Mouse (Mus musculus) layer of hippocampus, adult 2 months (tissue): ENCODE results near the gene Baz2b. TPM values are rescaled to one million over a fixed set of nuclear protein-coding genes. Genes with fewer than 3 reads are reported as not detected.
A peak's percentile ranks its signal among the peaks of the same experiment; 100 is the strongest.
"Not testable (repeated sequence)": the region's sequence is repeated elsewhere in the genome, so short reads cannot be mapped to it uniquely, and the experiment has no call there.

Source experiments
- DNase-seq, 2 experiments: peaks; one replicate each; pipeline ENCODE4 v3.0.0; 2022; ENCODE audit warnings: low spot score in 2 of 2
- H3K27ac ChIP-seq: fragments of 200-600 bp; 2 replicates; pipeline ENCODE4 v1.8.1; 2022
- H3K4me3 ChIP-seq: fragments of 200-600 bp; 2 replicates; pipeline ENCODE4 v1.8.1; 2022; ENCODE audit warnings: mild to moderate bottlenecking
- CTCF ChIP-seq: fragments of 200-600 bp; conservative IDR thresholded peaks from 2 replicates; pipeline ENCODE4 v1.8.1; 2022; ENCODE audit warnings: antibody characterized with exemption, mild to moderate bottlenecking, moderate library complexity
- total RNA-seq, 2 experiments: library from RNA; stranded (reverse); gene quantifications; 2 replicates each; pipeline ENCODE4 v1.2.3; 2021

The Baz2b gene
- total RNA-seq, 2 experiments from 2014 or later, result 57.7 to 59.2 TPM

DNA sequence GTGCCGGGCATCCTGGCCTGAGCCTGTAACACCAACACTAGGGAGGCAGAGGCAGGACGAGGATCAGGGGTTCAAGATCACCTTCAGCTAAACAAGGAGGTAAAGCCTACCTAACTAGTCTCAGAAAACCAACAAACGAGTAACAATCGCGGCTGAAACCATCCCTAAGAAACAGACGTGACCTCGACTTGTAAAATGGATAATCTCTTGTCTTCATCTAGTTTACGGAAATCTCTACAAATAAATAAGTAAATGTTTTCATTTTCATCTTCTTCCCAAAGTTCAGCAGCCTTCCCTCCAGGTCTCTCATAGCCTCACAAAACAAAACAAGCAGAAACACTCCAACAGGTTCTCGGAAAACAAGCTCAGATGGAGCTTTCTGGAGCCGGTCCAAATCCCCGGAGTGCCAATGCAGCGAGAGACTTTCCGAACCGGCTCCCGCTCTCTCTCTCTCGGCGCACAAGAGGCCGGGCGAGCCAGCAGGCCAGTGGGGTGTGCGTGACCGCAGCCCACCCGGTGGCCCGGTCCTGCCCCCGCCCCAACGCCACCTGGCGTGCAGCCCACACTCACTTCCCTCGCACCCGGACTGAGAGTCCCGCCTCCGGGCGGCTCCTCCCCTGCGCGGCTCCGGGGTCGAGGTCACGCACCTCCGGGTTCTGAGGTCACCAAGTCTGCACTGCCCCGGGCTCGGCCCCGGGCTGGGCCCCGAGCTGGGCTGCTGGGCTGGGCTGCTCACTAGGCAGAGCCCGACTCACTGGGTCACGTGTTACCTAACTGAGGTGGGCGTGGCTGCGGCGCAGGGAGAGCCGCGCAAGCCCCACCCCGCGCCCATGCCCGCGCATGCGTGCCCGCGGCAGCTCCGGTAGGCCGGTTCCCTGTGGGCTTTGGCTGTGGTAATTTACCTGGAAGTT is 327.6 kb downstream of the Baz2b start, which contains the start of gene Wdsub1:
TSS of gene Wdsub1 (minus strand) at position 761 of the 911 bp plus-strand sequence.
- Histone ChIP-seq H3K4me3 (peak within 1 kb of the TSS; percentile 73), H3K27ac (peak within 1 kb of the TSS; percentile 92)
- TF ChIP-seq CTCF, result peak; percentile 34
- peak; percentile 88 to 92 for DNase-seq

DNA sequence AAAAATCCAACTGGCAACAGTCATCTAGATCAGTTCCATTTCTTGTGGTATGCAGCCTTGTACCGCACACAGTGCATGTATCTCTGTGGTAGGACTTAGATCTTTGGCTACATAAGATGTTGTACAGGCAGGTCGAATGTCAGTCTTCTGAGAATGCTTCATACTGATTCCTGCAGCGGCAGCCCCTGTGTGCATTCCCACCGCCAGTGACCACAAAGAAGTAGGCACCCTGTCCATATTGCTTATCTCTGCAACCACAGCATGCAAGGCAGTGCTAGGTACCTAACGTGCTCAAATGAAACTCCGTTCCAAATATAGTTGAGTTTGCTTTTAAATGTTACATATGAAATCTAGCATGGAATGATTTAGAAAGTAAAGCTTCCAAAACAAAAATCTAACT is 328.2 kb downstream of the Baz2b start:
- DNase-seq, result no peak
- TF ChIP-seq CTCF, result no peak
- H3K4me3 ChIP-seq, result peak overlapping the region; percentile 73
- H3K27ac ChIP-seq, result peak overlapping the region; percentile 92; the same call in 1 of the 2 replicates

GRCm38 (mm10) chr2:59878221-59878620 is 331.4 kb downstream of the Baz2b start:
- no peak for DNase-seq
- Histone ChIP-seq H3K27ac (no peak overlapping the region), H3K4me3 (no peak overlapping the region)
- no peak for TF ChIP-seq CTCF

GRCm38 (mm10) chr2:59877335-59877734 is 332.3 kb downstream of the Baz2b start:
- no peak overlapping the region for H3K27ac ChIP-seq
- no peak for TF ChIP-seq CTCF
- no peak overlapping the region for H3K4me3 ChIP-seq
- DNase-seq, result no peak

DNA sequence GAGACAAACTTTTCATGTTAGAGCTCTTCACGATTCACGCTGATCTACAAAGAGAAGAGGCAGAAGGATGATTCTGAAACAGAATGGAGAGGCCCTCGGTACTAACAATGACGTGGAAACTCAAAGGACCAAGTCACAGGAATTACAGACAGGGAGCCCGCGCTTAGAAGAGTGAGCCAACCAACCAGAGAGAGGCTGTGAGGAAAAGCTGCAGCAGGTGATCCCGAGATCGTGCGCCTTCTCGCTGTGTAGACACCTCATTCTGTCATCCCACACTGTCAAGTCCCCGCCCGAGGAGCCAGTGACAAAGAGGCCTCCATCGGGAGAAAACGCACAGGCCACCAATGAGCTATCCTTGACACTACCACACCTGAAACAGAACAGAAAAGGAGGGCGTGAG is 333.2 kb downstream of the Baz2b start:
- no peak overlapping the region for H3K27ac ChIP-seq
- DNase-seq, result no peak
- TF ChIP-seq CTCF, result no peak
- no peak overlapping the region for H3K4me3 ChIP-seq

- Histone ChIP-seq H3K4me3 (no peak overlapping the region), H3K27ac (no peak overlapping the region)
- no peak for TF ChIP-seq CTCF
- DNase-seq, result no peak
Observed at GRCm38 (mm10) chr2:59870526-59870925, 339.1 kb downstream of the Baz2b start.

- no peak for TF ChIP-seq CTCF
- no peak overlapping the region for H3K4me3 ChIP-seq
- no peak overlapping the region for H3K27ac ChIP-seq
- no peak for DNase-seq
Observed at GRCm38 (mm10) chr2:59862618-59863017, 347.0 kb downstream of the Baz2b start.

DNA sequence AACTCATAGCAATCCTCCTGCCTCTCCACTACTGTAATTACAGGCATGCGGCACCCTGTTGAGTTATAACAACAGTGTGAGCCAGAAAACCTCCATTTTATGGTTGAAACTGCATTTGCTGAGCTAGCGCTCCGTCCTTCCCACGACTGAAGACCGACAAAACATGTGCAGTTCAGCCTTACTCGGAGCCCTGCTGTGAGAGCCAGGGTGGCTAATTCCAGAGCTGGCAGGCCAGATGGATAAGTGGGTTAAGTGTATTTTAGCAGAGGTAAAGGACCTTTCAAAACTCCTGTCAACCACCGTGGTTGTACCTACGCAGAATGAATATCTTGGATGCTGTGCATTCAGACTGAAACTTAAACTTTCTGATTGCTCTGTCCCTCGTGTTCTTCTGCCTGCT is 355.3 kb downstream of the Baz2b start:
- no peak for DNase-seq

GRCm38 (mm10) chr2:59853543-59853942 is 356.1 kb downstream of the Baz2b start:
- DNase-seq, result no peak
- Histone ChIP-seq H3K27ac (no peak overlapping the region), H3K4me3 (no peak overlapping the region)
- peak; percentile 23; the same call in 1 of the 2 replicates for TF ChIP-seq CTCF

More for the DNA sequence above, 355.3 kb downstream of the Baz2b start:
- H3K27ac ChIP-seq, result no peak overlapping the region
- no peak overlapping the region for H3K4me3 ChIP-seq
- no peak for TF ChIP-seq CTCF

GRCm38 (mm10) chr2:59852916-59853315 is 356.7 kb downstream of the Baz2b start:
- Histone ChIP-seq H3K4me3 (no peak overlapping the region), H3K27ac (peak overlapping the region; percentile 18; the same call in 1 of the 2 replicates)
- no peak for TF ChIP-seq CTCF
- no peak for DNase-seq

DNA sequence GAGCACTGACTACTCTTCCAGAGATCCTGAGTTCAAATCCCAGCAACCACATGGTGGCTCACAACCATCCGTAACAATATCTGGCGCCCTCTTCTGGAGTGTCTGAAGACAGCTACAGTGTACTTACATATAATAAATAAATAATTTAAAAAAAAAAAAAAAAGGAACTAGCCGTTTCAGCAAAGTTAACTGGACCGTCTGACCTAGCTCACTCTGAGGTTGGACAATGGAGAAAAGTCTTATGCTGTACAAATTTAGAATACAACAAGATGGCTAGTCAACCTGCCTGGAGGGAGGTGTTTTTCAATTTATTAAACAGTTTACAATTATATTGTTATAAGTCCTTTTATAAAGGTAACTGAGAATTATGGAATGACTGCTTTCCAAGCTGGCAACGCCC is 357.8 kb downstream of the Baz2b start:
- not testable (repeated sequence) for H3K27ac ChIP-seq, H3K4me3 ChIP-seq, DNase-seq
- peak; percentile 36 for TF ChIP-seq CTCF

Other genes starting within 250 kb of the Baz2b start
- gene March7, start within 50 bp of the Baz2b start, total RNA-seq, result 10 to 100 TPM; 64.1 to 67.3 TPM
- 10 to 100 TPM; 15.2 to 15.7 TPM for gene Cd302, start 74.6 kb upstream of the Baz2b start, total RNA-seq
- gene Ly75, start 173.5 kb upstream of the Baz2b start, total RNA-seq, result under 1 TPM; 0.88 to 0.95 TPM